Mouse (Mus musculus): ENCODE measurements around the gene Kif6. TPM values are rescaled to one million over a fixed set of nuclear protein-coding genes. Genes with fewer than 3 reads are reported as not detected.

Kif6 gene
- polyA plus RNA-seq, 1 experiment = 0.05 TPM

- Histone ChIP-seq H3K27ac (ENCODE audit: insufficient read depth, low read depth, low read length) (no peak overlapping the region), H3K27me3 (ENCODE audit: control insufficient read depth, insufficient read depth, low read length) (no peaks in the 10 kb centered on the region), H3K4me3 (ENCODE audit: low read depth, low read length) (no peak overlapping the region), H3K4me1 (ENCODE audit: control insufficient read depth, insufficient read depth, insufficient read length, low read length) (no peaks in the 10 kb centered on the region), H3K36me3 (ENCODE audit: control insufficient read depth, insufficient read depth, low read length) (no peaks in the 10 kb centered on the region)
- TF ChIP-seq CTCF (IDR thresholded peaks at IDR 0.05; ENCODE audit: extremely low read depth, insufficient read length, insufficient replicate concordance, low read depth, low read length) = no peak
- no peak for TF ChIP-seq POLR2A (IDR thresholded peaks at IDR 0.05; ENCODE audit: low read depth, low read length)
- 79% methylated on average over 3 of the region's 3 CpGs for WGBS
These were observed 181.2 kb downstream of the Kif6 start for GRCm38 (mm10) chr17:49796116-49796515.

GRCm38 (mm10) chr17:49799168-49799567 is 184.2 kb downstream of the Kif6 start:
- H3K4me3 ChIP-seq (ENCODE audit: low read depth, low read length) = no peak overlapping the region
- H3K4me1 ChIP-seq (ENCODE audit: control insufficient read depth, insufficient read depth, insufficient read length, low read length) = no peaks in the 10 kb centered on the region
- TF ChIP-seq CTCF (IDR thresholded peaks at IDR 0.05; ENCODE audit: extremely low read depth, insufficient read length, insufficient replicate concordance, low read depth, low read length) (no peak), POLR2A (IDR thresholded peaks at IDR 0.05; ENCODE audit: low read depth, low read length) (no peak)
- WGBS = 76% methylated on average over 5 of the region's 5 CpGs
- H3K36me3 ChIP-seq (ENCODE audit: control insufficient read depth, insufficient read depth, low read length) = no peaks in the 10 kb centered on the region
- H3K27ac ChIP-seq (ENCODE audit: insufficient read depth, low read depth, low read length) = no peak overlapping the region
- H3K27me3 ChIP-seq (ENCODE audit: control insufficient read depth, insufficient read depth, low read length) = no peaks in the 10 kb centered on the region

- 52% methylated on average over 2 of the region's 2 CpGs for WGBS
- H3K27ac ChIP-seq (ENCODE audit: insufficient read depth, low read depth, low read length) = no peak overlapping the region
- no peaks in the 10 kb centered on the region for H3K27me3 ChIP-seq (ENCODE audit: control insufficient read depth, insufficient read depth, low read length)
- H3K4me3 ChIP-seq (ENCODE audit: low read depth, low read length) = no peak overlapping the region
- no peaks in the 10 kb centered on the region for H3K36me3 ChIP-seq (ENCODE audit: control insufficient read depth, insufficient read depth, low read length)
- no peaks in the 10 kb centered on the region for H3K4me1 ChIP-seq (ENCODE audit: control insufficient read depth, insufficient read depth, insufficient read length, low read length)
- no peak for TF ChIP-seq CTCF (IDR thresholded peaks at IDR 0.05; ENCODE audit: extremely low read depth, insufficient read length, insufficient replicate concordance, low read depth, low read length)
- no peak for TF ChIP-seq POLR2A (IDR thresholded peaks at IDR 0.05; ENCODE audit: low read depth, low read length)
These were observed 185.2 kb downstream of the Kif6 start for GRCm38 (mm10) chr17:49800157-49800556.

- 93% methylated on average over 4 of the region's 4 CpGs for WGBS
- no peak overlapping the region for H3K4me3 ChIP-seq (ENCODE audit: low read depth, low read length)
- no peaks in the 10 kb centered on the region for H3K4me1 ChIP-seq (ENCODE audit: control insufficient read depth, insufficient read depth, insufficient read length, low read length)
- H3K27ac ChIP-seq (ENCODE audit: insufficient read depth, low read depth, low read length) = no peak overlapping the region
- no peak for TF ChIP-seq POLR2A (IDR thresholded peaks at IDR 0.05; ENCODE audit: low read depth, low read length)
- no peak for TF ChIP-seq CTCF (IDR thresholded peaks at IDR 0.05; ENCODE audit: extremely low read depth, insufficient read length, insufficient replicate concordance, low read depth, low read length)
- H3K36me3 ChIP-seq (ENCODE audit: control insufficient read depth, insufficient read depth, low read length) = no peaks in the 10 kb centered on the region
- no peaks in the 10 kb centered on the region for H3K27me3 ChIP-seq (ENCODE audit: control insufficient read depth, insufficient read depth, low read length)
These were observed 192.5 kb downstream of the Kif6 start for GRCm38 (mm10) chr17:49807461-49807860.

- H3K27ac ChIP-seq (ENCODE audit: insufficient read depth, low read depth, low read length) = no peak overlapping the region
- no peaks in the 10 kb centered on the region for H3K27me3 ChIP-seq (ENCODE audit: control insufficient read depth, insufficient read depth, low read length)
- H3K4me1 ChIP-seq (ENCODE audit: control insufficient read depth, insufficient read depth, insufficient read length, low read length) = no peaks in the 10 kb centered on the region
- H3K4me3 ChIP-seq (ENCODE audit: low read depth, low read length) = no peak overlapping the region
- TF ChIP-seq CTCF (IDR thresholded peaks at IDR 0.05; ENCODE audit: extremely low read depth, insufficient read length, insufficient replicate concordance, low read depth, low read length) (no peak), POLR2A (IDR thresholded peaks at IDR 0.05; ENCODE audit: low read depth, low read length) (no peak)
- no peaks in the 10 kb centered on the region for H3K36me3 ChIP-seq (ENCODE audit: control insufficient read depth, insufficient read depth, low read length)
- 75% methylated on average over 6 of the region's 6 CpGs for WGBS
These were observed 193.9 kb downstream of the Kif6 start for GRCm38 (mm10) chr17:49808712-49809343.

DNA sequence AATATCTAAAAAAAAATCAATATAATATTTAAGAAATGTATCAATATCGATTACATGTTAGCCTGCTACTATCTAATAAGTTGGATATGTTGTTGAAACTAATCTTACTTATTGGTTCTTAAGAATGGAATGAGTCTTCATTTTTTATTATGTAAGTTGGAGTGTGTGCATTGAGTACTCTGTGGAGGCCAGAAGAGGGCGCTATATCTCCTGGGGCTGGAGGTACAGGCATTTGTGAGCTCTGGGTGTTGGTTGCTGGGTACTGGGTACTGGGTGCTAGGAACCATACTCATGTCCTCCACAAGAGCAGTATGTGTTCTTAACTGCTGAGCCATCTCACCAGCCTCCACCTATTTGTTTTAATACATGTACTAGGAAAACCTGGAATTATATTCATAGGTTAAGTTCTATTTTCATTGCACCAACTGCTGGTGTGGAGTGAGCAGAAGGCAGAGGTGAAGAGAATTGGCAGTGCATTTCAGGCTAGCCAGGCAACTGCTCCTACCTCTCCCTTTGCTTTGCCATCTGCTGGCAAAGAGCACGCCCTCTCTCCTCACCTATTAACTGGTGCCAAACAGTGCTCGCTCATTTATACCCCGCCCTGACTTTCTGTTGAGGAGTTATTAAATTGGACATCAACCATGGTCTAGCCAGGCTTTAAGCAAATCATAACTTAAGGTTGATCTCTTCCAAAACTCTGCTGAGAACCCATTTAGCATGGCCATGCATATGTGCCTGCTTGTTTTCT is 199.1 kb downstream of the Kif6 start:
- Histone ChIP-seq H3K4me1 (ENCODE audit: control insufficient read depth, insufficient read depth, insufficient read length, low read length) (no peaks in the 10 kb centered on the region), H3K27ac (ENCODE audit: insufficient read depth, low read depth, low read length) (no peak overlapping the region), H3K27me3 (ENCODE audit: control insufficient read depth, insufficient read depth, low read length) (no peaks in the 10 kb centered on the region), H3K36me3 (ENCODE audit: control insufficient read depth, insufficient read depth, low read length) (no peaks in the 10 kb centered on the region), H3K4me3 (ENCODE audit: low read depth, low read length) (no peak overlapping the region)
- TF ChIP-seq POLR2A (IDR thresholded peaks at IDR 0.05; ENCODE audit: low read depth, low read length) (no peak), CTCF (IDR thresholded peaks at IDR 0.05; ENCODE audit: extremely low read depth, insufficient read length, insufficient replicate concordance, low read depth, low read length) (no peak)
- 82% methylated on average over 5 of the region's 5 CpGs for WGBS

DNA sequence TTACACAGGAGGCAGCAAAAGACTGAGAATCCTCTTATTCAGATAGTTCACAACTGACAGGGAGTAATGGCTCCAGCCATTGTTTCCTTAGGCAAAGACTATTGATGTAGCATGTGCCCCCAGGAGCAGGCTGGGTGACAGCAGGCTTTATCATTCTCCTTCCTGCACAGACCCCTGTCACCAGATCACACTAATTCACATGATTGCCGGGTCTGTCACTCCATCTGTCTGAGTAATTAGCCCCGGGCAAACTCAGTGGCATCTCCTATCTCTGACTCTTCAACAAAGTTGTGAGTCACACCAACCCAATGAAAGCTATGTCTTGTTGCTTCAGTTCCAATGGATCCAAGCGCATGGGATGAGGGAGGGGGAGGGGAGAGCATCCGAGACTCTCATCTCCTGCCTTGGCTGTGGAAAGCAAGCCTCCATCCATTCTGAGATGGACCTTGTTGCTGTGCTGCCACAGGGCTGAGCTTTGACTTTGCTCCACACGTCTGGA is 201.2 kb downstream of the Kif6 start:
- 55% methylated on average over 5 of the region's 5 CpGs for WGBS
- TF ChIP-seq CTCF (IDR thresholded peaks at IDR 0.05; ENCODE audit: extremely low read depth, insufficient read length, insufficient replicate concordance, low read depth, low read length) (no peak), POLR2A (IDR thresholded peaks at IDR 0.05; ENCODE audit: low read depth, low read length) (no peak)
- no peak overlapping the region for H3K27ac ChIP-seq (ENCODE audit: insufficient read depth, low read depth, low read length)
- no peak overlapping the region for H3K4me3 ChIP-seq (ENCODE audit: low read depth, low read length)
- no peaks in the 10 kb centered on the region for H3K4me1 ChIP-seq (ENCODE audit: control insufficient read depth, insufficient read depth, insufficient read length, low read length)
- H3K36me3 ChIP-seq (ENCODE audit: control insufficient read depth, insufficient read depth, low read length) = no peaks in the 10 kb centered on the region
- no peaks in the 10 kb centered on the region for H3K27me3 ChIP-seq (ENCODE audit: control insufficient read depth, insufficient read depth, low read length)
